Mouse (Mus musculus): ENCODE results near the gene Kctd17. TPM values are rescaled to one million over a fixed set of nuclear protein-coding genes. Genes with fewer than 3 reads are reported as not detected.
A peak's percentile ranks its signal among the peaks of the same experiment; 100 is the strongest.

The Kctd17 gene
- polyA plus RNA-seq, 1 experiment from 2014 or later = 4.9 TPM

DNA sequence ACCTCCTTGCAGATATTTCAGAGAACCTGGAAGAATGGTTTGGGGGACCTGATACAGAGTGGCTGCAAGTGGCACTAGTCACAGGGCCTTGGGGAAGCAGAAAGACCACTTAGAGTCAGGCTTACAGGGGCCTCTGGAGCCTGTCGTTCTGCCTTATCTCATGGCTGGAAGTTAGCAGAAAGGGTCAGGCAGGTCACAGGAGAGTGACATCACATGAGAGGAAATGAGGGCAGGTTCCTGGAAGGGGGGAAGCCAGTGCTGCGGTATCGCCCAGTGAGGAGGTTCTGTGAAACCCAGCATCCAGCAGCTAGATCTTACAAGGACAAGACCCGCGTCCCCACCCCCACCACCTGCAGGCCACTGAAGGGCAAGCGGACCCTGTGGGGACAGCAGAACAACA is 20.8 kb downstream of the Kctd17 start:
- no peak overlapping the region for H3K4me2 ChIP-seq (ENCODE audit: low read depth, low read length)
- no peak overlapping the region for H3K4me3 ChIP-seq (ENCODE audit: low read depth, low read length)
- H3K4me1 ChIP-seq (ENCODE audit: control insufficient read depth, low read depth, low read length) = peaks cover 27% of the 10 kb centered on the region
- no peaks in the 10 kb centered on the region for H3K36me3 ChIP-seq (ENCODE audit: control insufficient read depth, insufficient read depth)
- no peak for ATAC-seq (ENCODE audit: low read depth)
- H3K27me3 ChIP-seq (ENCODE audit: control insufficient read depth, insufficient read depth, low read depth, low read length) = no peaks in the 10 kb centered on the region
- H3K27ac ChIP-seq (ENCODE audit: low read length) = peak overlapping the region; percentile 19; the same call in 1 of the 2 replicates
- no peak overlapping the region; the same call in 1 of the 2 replicates for H3K9ac ChIP-seq (ENCODE audit: low read depth, low read length)
- no peaks in the 10 kb centered on the region for H3K9me3 ChIP-seq (replicated peaks; ENCODE audit: control insufficient read depth, low read length)
- WGBS (ENCODE audit: insufficient replicate concordance) = 33% methylated on average over 6 of the region's 6 CpGs

GRCm38 (mm10) chr15:78449694-78450418 is 21.5 kb downstream of the Kctd17 start:
- H3K27ac ChIP-seq (ENCODE audit: low read length) = peak overlapping the region; percentile 22; the same call in 1 of the 2 replicates
- no peaks in the 10 kb centered on the region for H3K27me3 ChIP-seq (ENCODE audit: control insufficient read depth, insufficient read depth, low read depth, low read length)
- 14% methylated on average over 7 of the region's 7 CpGs for WGBS (ENCODE audit: insufficient replicate concordance)

GRCm38 (mm10) chr15:78450419-78450768 is 22.0 kb downstream of the Kctd17 start:
- WGBS (ENCODE audit: insufficient replicate concordance) = 55% methylated on average over 6 of the region's 6 CpGs
- no peak for ATAC-seq (ENCODE audit: low read depth)
- Histone ChIP-seq H3K4me2 (ENCODE audit: low read depth, low read length) (no peak overlapping the region), H3K36me3 (ENCODE audit: control insufficient read depth, insufficient read depth) (no peaks in the 10 kb centered on the region), H3K4me1 (ENCODE audit: control insufficient read depth, low read depth, low read length) (peaks cover 27% of the 10 kb centered on the region), H3K27me3 (ENCODE audit: control insufficient read depth, insufficient read depth, low read depth, low read length) (no peaks in the 10 kb centered on the region), H3K9ac (ENCODE audit: low read depth, low read length) (no peak overlapping the region), H3K4me3 (ENCODE audit: low read depth, low read length) (no peak overlapping the region), H3K27ac (ENCODE audit: low read length) (no peak overlapping the region), H3K9me3 (replicated peaks; ENCODE audit: control insufficient read depth, low read length) (no peaks in the 10 kb centered on the region)

More at GRCm38 (mm10) chr15:78449694-78450418, 21.5 kb downstream of the Kctd17 start:
- ATAC-seq (ENCODE audit: low read depth) = peak; percentile 32; the same call in 1 of the 2 replicates
- Histone ChIP-seq H3K9me3 (replicated peaks; ENCODE audit: control insufficient read depth, low read length) (no peaks in the 10 kb centered on the region), H3K4me3 (ENCODE audit: low read depth, low read length) (no peak overlapping the region), H3K36me3 (ENCODE audit: control insufficient read depth, insufficient read depth) (no peaks in the 10 kb centered on the region), H3K4me2 (ENCODE audit: low read depth, low read length) (no peak overlapping the region), H3K9ac (ENCODE audit: low read depth, low read length) (no peak overlapping the region), H3K4me1 (ENCODE audit: control insufficient read depth, low read depth, low read length) (peaks cover 27% of the 10 kb centered on the region)

DNA sequence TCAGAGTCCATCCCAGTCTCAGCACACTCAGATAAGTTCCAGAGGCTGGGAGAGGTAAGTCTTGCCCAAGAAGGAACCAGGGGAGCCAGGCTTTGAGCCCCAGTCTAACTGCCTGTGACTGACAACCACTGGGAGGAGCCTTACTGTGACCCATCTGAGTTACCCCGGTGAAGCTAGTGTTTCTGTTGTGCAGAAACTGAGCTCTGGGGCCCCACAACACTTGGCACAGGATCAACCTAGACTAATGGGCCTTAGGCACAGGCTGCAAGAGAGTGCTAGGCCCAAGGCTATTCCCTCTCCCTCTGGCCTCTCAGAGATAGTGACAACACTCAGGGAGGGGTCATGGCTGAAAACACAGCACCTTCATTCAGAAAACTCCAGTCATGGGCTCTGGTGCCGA is 22.8 kb downstream of the Kctd17 start:
- 54% methylated on average over 2 of the region's 2 CpGs for WGBS (ENCODE audit: insufficient replicate concordance)
- Histone ChIP-seq H3K27ac (ENCODE audit: low read length) (no peak overlapping the region), H3K9ac (ENCODE audit: low read depth, low read length) (no peak overlapping the region), H3K4me2 (ENCODE audit: low read depth, low read length) (no peak overlapping the region), H3K36me3 (ENCODE audit: control insufficient read depth, insufficient read depth) (no peaks in the 10 kb centered on the region), H3K4me1 (ENCODE audit: control insufficient read depth, low read depth, low read length) (peaks cover 28% of the 10 kb centered on the region), H3K9me3 (replicated peaks; ENCODE audit: control insufficient read depth, low read length) (no peaks in the 10 kb centered on the region), H3K4me3 (ENCODE audit: low read depth, low read length) (no peak overlapping the region), H3K27me3 (ENCODE audit: control insufficient read depth, insufficient read depth, low read depth, low read length) (no peaks in the 10 kb centered on the region)
- no peak for ATAC-seq (ENCODE audit: low read depth)

DNA sequence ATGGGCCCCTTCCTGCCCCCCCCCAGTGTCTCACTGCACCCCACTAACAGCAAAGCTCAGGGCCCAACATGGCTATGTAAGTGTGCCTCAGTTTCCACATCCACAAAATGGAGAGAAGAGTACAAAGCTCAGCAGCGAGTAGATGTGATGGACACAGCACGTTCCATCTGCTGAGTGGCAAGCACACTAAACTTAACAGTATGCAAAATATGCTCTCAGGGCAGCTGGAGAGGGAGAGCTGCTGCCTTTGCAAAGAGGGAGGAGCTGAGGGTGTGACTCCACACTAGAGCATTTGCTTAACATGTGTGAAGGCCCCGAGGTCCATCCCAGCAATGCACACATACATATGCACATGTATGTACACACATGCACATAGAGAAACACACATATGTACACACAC is 24.6 kb downstream of the Kctd17 start:
- Histone ChIP-seq H3K27me3 (ENCODE audit: control insufficient read depth, insufficient read depth, low read depth, low read length) (no peaks in the 10 kb centered on the region), H3K27ac (ENCODE audit: low read length) (no peak overlapping the region), H3K36me3 (ENCODE audit: control insufficient read depth, insufficient read depth) (no peaks in the 10 kb centered on the region), H3K9me3 (replicated peaks; ENCODE audit: control insufficient read depth, low read length) (no peaks in the 10 kb centered on the region), H3K4me3 (ENCODE audit: low read depth, low read length) (no peak overlapping the region), H3K4me2 (ENCODE audit: low read depth, low read length) (no peak overlapping the region), H3K9ac (ENCODE audit: low read depth, low read length) (no peak overlapping the region), H3K4me1 (ENCODE audit: control insufficient read depth, low read depth, low read length) (peaks cover 27% of the 10 kb centered on the region)
- ATAC-seq (ENCODE audit: low read depth) = no peak
- WGBS (ENCODE audit: insufficient replicate concordance) = 64% methylated on average over 3 of the region's 3 CpGs

DNA sequence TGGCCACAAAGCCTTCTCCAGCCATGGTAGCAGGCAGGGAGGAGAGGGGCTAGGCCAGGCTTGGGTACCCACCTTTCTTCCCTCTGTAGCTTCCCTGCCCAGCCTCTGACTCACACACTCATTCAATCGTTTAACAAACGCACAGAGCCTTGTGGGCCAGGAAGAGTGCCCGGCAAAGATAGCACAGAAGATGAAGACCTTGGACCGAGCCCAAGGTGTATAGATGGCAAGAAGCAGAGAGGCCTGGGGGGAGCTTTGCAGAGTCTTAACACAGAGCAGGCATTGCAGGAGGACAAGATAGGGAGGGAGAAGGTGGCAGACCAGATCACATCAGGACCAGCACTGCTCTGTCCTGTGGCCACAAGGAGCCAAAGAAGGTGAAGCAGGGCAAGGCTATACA is 26.8 kb downstream of the Kctd17 start:
- Histone ChIP-seq H3K4me3 (ENCODE audit: low read depth, low read length) (no peak overlapping the region), H3K27me3 (ENCODE audit: control insufficient read depth, insufficient read depth, low read depth, low read length) (no peaks in the 10 kb centered on the region), H3K36me3 (ENCODE audit: control insufficient read depth, insufficient read depth) (no peaks in the 10 kb centered on the region), H3K4me1 (ENCODE audit: control insufficient read depth, low read depth, low read length) (peaks cover 7% of the 10 kb centered on the region), H3K9me3 (replicated peaks; ENCODE audit: control insufficient read depth, low read length) (no peaks in the 10 kb centered on the region), H3K9ac (ENCODE audit: low read depth, low read length) (no peak overlapping the region), H3K27ac (ENCODE audit: low read length) (no peak overlapping the region), H3K4me2 (ENCODE audit: low read depth, low read length) (no peak overlapping the region)
- no peak for ATAC-seq (ENCODE audit: low read depth)
- WGBS (ENCODE audit: insufficient replicate concordance) = 39% methylated on average over 4 of the region's 4 CpGs

GRCm38 (mm10) chr15:78456051-78456450 is 27.7 kb downstream of the Kctd17 start:
- Histone ChIP-seq H3K27me3 (ENCODE audit: control insufficient read depth, insufficient read depth, low read depth, low read length) (no peaks in the 10 kb centered on the region), H3K9me3 (replicated peaks; ENCODE audit: control insufficient read depth, low read length) (no peaks in the 10 kb centered on the region), H3K4me2 (ENCODE audit: low read depth, low read length) (no peak overlapping the region), H3K36me3 (ENCODE audit: control insufficient read depth, insufficient read depth) (no peaks in the 10 kb centered on the region), H3K4me1 (ENCODE audit: control insufficient read depth, low read depth, low read length) (peaks cover 3% of the 10 kb centered on the region; the same call in 1 of the 2 replicates), H3K27ac (ENCODE audit: low read length) (no peak overlapping the region), H3K9ac (ENCODE audit: low read depth, low read length) (no peak overlapping the region), H3K4me3 (ENCODE audit: low read depth, low read length) (no peak overlapping the region)
- WGBS (ENCODE audit: insufficient replicate concordance) = 55% methylated on average over 7 of the region's 7 CpGs
- 0 out of 2 replicates have a peak, but pooled peaks have one; percentile 36 for ATAC-seq (ENCODE audit: low read depth)

GRCm38 (mm10) chr15:78457193-78457592 is 28.8 kb downstream of the Kctd17 start:
- Histone ChIP-seq H3K36me3 (ENCODE audit: control insufficient read depth, insufficient read depth) (no peaks in the 10 kb centered on the region), H3K4me1 (ENCODE audit: control insufficient read depth, low read depth, low read length) (peaks cover 3% of the 10 kb centered on the region; the same call in 1 of the 2 replicates), H3K4me2 (ENCODE audit: low read depth, low read length) (no peak overlapping the region), H3K9ac (ENCODE audit: low read depth, low read length) (no peak overlapping the region), H3K4me3 (ENCODE audit: low read depth, low read length) (no peak overlapping the region), H3K9me3 (replicated peaks; ENCODE audit: control insufficient read depth, low read length) (no peaks in the 10 kb centered on the region), H3K27ac (ENCODE audit: low read length) (no peak overlapping the region), H3K27me3 (ENCODE audit: control insufficient read depth, insufficient read depth, low read depth, low read length) (no peaks in the 10 kb centered on the region)
- no peak for ATAC-seq (ENCODE audit: low read depth)
- 54% methylated on average over 10 of the region's 10 CpGs for WGBS (ENCODE audit: insufficient replicate concordance)

DNA sequence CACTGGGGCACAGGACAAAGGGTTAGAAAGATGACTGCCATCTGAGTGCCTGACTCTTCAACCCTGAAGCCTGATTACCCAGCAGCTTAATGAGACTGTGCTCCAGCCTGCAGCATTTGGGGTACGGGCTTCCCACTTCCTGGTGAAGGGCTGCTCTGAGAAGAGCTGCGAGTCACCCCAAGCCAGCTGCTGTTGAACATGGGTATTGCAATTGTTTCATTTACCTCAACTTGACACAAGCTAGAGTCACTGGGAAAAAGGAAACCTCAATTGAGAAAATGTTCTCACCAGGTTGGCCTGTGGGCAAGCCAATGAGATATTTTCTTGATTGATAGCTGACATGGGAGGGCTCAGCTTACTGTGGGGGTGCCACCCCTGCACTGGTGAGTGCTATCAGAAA is 34.6 kb downstream of the Kctd17 start:
- Histone ChIP-seq H3K4me2 (ENCODE audit: low read depth, low read length) (no peak overlapping the region), H3K9me3 (replicated peaks; ENCODE audit: control insufficient read depth, low read length) (no peaks in the 10 kb centered on the region), H3K27ac (ENCODE audit: low read length) (no peak overlapping the region), H3K4me1 (ENCODE audit: control insufficient read depth, low read depth, low read length) (no peaks in the 10 kb centered on the region; the same call in 1 of the 2 replicates), H3K4me3 (ENCODE audit: low read depth, low read length) (no peak overlapping the region), H3K27me3 (ENCODE audit: control insufficient read depth, insufficient read depth, low read depth, low read length) (no peaks in the 10 kb centered on the region), H3K9ac (ENCODE audit: low read depth, low read length) (no peak overlapping the region), H3K36me3 (ENCODE audit: control insufficient read depth, insufficient read depth) (no peaks in the 10 kb centered on the region)
- no peak for ATAC-seq (ENCODE audit: low read depth)
- WGBS (ENCODE audit: insufficient replicate concordance) = 29% methylated on average over 2 of the region's 2 CpGs
